Mouse (Mus musculus) urinary bladder, adult 2 months (tissue): ENCODE results near the gene Tmem184b. TPM values are rescaled to one million over a fixed set of nuclear protein-coding genes. Genes with fewer than 3 reads are reported as not detected.
A peak's percentile ranks its signal among the peaks of the same experiment; 100 is the strongest.

Experiments
- DNase-seq: peaks from one replicate; pipeline ENCODE4 v3.0.0; 2022; ENCODE audit warnings: low spot score
- polyA plus RNA-seq: library from polyadenylated mRNA; depleted of rRNA; stranded (reverse); fragments of >200 nt; gene quantifications from 2 replicates; pipeline ENCODE4 v1.2.3, GENCODE M21; 2012; rRNA removed

The Tmem184b gene
- polyA plus RNA-seq, result 51.5 and 68.3 TPM in 2 replicates

DNA sequence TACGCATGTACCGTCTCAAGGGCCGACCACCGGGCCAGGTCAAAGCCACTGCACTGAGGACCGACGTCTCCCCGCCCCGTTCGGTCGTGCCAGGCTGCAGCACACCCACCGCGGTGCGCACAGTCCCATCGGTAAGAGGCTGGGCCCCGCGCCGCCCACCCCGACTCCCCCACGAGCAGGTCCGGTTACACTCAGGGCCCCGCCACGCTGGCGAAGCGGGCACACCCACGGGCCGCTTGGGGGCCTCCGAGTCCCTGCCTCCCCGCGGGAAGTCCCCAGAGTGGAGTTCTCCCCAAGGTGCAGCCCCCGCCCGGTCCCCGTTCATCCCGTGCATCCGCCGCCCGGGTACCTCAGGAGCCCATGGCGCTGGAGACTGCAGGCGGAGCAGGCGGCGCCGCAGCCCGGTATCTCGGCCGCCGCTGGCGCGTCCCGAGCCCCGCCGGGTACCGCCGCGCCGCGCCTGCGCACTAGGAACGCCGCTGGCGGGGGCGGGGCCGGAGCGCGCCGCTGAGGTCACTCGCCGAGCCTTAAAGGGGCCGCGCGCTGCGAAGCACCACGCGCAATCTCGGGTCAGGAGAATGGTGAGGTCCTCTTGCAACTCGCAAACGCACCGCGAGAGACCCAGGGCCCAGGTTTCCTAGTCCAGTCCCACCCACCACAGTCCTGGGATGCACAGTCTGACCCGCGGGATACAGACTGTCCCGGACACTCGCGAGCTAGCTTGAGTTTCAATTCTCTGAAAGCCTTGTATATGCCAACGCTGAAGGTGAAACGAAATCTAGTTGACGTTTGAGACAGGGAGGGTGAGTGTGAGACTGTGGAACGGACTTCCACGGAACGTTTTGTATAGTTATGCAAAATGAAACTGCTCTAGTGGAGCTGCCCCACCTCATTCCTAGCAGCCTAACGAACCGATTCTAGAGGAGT is at the start of gene Tmem184b:
Gene Tmem184b, minus strand, starts transcription at position 734 of the 927 bp plus-strand sequence.
- DNase-seq, result peak; percentile 80

DNA sequence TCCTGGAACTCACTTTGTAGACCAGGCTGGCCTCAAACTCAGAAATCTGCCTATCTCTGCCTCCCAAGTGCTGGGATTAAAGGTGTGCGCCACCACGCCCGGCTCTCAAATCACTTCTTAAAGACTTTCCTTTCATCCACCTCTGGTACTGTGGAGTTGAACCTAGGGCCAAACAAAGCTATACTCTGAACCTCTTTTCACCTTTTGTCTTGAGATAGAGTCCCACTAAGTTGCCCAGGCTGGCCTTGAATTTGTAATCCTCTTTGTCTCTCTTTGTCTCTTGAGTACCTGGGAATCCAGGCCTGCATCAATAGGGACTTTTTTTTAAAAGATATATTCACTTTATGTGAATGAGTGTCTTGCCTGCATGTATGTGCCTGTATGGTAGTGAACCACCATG is 44.7 kb upstream of the Tmem184b start:
- no peak for DNase-seq

DNA sequence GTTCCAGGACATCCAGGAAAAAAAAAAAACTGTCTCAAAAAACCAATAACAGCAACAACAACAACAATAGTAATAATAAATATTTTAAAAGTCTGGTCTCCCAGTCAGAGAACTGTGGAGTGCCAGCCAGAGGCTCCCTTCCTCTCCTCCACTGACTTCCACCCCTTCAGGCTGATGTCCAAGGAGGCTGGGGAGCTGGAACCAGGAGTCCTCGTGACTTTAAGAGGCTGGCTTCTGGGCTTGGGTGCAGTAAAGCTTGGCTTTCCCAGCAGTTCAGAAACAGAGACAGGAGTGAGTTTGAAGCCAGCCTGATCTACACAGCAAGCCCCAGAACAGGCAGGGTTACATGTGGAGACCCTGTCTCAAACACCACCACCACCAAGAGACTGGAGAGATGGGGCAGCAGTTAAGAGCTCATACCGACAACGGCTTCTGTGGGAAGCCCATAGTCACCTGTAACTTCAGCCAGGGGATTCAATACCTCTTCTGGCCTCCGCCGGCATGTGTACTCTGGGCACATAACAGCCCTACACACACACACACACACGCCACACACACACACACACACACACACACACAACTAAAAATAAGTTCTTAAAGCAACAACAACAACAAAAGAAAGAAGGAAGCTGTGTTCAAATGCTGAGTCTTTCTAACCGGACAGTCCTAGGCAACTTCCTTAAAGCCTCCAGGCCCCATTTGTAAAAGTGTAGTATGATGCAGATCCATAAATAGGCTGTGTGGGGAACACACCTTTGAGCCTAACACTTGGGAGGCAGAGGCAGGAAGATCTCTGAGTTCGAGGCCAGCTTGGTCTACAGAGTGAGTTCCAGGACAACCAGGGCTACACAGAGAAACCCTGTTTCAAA is 42.7 kb upstream of the Tmem184b start:
- no peak for DNase-seq

DNA sequence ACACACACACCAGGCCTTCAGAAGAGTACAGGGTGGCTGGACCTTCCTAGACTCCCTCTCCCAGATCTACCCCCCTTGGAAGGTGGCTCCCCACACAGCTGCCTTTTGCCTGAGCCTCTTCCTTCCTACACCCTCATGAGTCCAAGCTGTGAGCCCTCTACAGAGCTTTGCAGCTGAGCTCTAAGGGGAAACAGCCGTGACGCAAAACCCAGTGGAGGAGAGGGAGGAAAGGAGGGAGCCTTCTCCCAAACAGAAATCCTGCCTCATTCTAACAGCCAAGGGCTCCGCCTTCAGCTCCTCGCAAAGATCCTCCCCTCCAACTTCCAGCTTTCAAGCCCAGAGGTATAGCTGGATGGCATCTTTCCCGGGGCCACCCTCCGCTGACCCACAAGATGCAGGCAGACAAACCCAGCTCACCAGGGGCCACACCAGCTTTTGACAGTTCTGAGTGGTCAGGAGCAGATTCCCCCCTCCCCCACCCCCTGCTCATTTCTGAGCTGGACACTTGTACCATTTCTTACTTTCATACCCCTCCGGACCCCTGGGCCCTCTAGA is 40.6 kb upstream of the Tmem184b start:
- DNase-seq, result no peak

DNA sequence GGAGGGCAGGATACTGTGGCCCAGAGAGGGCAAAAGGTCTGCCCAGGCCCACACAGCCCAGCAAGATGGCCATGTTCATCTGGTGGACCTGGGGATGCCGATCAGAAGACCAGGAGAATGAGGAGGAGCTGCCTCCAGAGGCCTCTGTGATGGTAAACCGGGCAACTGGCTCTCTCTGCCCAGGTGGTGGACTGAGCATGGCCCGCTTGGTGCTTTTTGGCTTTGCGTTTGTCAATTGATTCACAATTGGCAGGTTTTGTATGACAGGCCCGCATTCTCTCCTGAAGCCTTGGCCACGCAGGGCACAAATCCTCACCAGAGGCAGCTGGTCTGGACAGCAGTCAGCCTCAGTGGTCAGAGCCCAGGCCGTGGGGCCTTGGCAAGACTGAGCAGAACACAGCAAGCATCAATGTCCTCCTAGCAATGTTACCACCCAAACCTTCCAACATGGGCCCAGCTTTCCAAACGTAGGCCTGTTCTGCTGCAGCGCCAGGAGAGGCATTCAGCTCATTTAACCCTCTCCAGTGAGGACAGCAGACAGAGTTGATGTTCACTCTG is 39.7 kb upstream of the Tmem184b start:
- no peak for DNase-seq

DNA sequence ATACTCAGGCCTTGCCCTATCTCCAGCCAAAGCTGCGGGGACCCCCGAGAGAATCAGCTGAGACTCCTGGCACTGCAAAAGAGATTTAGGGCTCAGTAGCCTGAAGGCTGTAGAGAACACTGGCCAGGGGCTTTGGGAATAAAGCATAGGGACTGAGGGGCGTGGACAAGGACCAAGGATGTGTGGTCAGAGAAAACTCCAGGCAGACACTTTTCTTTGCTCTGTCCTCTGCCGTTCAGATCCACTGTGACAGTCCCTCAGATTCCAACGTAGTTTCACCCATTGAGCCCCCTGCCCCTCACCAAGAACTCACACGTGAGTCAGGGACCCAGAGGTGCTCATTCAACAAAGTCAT is 38.9 kb upstream of the Tmem184b start:
- no peak for DNase-seq

DNA sequence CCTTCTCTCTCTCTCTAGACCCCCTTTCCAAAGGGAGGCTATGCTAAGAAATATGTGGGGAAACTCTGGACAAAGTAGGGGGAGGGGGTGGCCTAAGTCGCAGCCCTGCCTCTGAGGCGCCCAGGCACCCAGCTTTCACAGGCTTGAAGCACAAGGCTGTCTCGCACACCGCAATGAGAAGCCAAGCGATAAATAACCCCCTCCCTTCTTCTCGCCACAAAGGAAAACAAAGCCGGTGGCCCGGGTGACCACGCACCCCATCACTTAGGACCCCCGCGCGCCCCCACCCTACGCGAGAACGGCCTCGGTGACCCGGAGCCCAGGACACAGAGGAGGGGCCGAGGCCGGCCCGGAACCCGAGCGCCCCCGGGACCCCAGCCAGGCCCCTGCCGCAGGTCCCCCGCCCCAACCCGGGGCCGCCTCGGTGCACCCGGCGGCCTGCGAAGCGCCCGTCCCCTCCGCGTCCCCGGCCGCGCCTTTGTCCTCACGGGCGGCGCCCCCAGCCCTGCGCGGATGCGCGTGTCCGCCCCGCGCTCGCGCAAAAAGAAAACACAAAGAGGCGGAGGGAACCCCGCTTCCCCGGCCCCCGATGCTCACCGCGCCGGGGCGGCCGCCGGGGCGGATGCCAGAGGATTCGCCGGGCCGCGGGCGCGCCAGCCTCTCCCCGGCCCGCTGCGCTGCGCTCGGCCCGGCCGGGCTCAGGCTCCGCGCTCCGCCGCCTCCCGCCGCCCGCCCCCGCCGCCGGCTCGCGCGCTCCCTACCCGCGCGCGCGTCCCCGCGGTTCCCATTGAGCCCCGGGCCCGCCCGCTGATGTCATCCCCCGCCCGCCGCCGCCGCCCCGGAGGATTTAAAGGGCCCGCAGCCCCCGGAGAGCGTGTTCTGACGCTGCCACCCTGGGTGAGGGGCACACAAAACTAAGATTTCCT is 38.2 kb upstream of the Tmem184b start:
- peak; percentile 81 for DNase-seq

DNA sequence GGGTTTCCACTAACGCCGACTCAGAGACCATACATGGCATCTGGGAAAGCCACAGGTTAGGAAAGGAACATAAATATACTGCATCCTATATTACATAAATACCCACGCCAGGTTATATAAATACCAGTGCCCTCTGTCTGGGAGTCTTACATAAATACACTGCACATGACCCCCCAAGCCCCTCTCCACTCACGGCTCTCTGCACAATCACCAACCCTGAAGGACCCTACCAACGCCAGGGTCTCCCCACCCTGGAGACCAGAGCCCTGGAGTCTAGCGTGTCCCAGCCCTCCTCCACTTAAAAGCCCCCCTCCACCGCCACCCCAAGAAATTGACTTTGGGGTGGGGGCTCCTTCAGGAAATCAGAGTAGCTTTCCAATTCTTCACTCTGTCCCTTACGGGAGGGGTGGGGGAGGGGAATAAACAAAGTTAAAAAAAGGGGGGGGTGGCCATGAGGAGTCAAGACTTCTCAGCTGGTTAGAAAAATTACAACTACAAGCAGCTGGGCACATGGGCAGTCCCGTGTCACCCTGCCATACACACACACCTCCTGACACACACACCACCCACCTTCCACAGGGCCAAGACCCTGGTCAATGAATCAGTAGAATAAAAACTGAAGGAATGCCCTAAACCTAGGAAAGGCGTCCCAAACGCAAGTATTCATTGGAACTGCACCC is 37.4 kb upstream of the Tmem184b start:
- DNase-seq, result no peak

DNA sequence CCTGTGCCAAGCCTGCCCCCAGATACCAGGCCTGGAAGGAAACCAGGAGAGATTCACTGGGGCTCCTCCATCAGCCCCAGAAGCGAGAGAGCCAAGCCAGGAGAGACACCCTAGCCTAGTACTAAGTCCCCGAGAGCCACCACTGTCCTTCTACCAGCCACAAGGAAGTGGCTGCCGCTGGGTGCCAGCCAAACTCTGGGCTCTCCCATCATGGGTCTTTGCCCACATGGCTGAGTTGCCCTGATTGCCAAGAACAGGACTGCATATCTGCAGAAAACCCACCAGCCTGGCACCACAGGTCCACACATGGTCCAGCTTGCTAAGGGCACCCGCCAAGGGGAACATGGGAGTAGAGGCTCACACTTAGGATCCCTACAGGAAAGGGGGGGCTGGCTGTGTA is 36.9 kb upstream of the Tmem184b start:
- DNase-seq, result no peak

DNA sequence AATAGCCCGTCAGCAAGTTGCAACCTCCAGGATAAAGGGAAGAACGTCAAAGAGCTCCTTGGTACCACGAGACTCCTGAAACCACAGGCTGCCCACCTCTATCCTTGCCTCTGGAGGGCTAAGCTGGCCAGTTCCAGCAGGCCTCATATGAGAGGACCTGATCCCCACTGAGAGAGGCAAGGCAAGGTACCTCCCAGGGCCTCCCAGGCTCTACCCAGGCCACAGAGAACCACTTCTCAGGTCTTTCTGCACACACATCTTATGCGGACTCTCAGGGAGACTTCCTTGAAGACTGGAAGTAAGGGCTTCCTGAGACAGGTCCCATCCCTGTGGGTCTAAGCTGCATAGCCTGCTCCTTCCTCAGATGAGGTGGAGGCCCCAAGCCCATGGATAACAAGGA is 36.0 kb upstream of the Tmem184b start:
- DNase-seq, result no peak

DNA sequence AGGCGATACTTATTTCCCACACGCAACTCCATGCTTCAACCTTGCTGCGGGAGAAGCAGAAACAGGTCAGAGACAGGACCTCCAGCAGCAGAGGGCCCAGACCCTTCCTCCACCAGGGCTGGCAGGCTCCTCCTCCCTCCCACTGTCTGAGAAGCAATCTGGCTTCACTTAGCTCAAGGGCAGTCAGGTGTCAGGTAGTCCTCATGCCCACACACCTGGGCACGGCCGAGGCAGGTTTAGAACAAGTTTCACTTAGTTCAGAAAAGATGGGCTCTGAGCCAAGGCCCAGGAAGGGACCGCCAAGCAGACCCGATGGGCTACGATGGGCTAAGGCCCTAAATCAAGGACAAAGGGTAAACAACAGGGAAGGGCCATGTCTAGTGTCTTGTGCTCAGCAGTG is 35.4 kb upstream of the Tmem184b start:
- DNase-seq, result no peak

DNA sequence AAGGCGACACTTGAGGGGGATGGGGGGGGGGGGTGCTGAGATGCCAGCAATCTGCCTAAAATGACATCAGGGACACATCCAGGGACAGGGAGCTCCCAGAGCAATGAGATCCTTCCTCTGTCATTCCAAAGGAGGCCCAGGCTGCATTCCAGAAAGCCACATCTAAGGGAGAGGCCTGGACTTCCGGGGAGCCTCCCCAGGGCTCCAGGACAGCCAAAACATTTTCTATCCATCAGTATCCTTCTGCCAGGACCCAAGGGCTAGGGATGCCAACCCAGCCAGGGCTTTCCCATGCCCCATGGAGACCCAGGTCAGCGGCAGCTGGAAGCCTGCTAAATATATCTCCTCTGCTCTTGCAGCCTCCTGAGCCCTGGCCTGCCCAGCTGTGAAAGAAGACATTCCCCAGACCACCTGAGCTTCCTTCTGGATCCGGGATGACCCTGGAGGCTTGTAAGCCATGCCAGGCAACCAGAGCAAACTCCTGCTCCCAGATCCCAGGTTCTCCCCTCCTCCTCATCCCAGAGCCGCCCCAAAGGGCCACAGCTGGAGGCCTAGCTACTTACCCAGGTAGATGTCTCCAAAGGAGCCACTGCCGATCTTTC is 34.9 kb upstream of the Tmem184b start:
- DNase-seq, result no peak

DNA sequence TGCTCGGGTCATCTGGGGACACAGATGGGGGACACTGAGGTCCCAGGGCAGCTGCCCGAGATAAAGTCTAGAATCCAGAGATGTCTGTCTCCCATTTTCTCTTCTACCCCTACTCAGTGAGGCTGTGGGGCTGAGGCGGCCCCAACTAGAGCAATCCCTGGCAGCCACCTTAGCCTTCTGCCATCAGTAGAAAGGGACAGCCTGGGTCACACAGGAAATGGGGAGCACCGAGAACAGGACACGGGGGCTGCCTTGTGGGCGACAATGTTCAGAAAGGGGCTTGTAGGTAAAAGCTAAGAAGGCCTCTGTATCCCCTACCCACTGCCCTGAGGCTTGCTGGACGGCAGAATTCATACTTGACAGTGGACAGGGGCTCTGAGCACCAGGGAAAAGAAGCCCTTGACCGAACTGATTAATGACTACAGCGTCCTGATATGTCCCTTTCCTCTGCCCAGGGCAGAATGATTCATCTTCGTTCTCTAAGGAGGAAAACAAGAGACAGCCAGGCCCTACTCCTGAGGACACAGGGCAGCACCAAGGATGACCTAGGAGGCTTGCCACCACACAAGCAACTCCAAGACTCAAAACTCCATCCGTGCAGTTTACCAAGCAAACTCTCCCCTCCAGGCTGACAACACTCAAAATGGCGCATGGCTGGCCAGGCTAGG is 34.3 kb upstream of the Tmem184b start:
- DNase-seq, result no peak

DNA sequence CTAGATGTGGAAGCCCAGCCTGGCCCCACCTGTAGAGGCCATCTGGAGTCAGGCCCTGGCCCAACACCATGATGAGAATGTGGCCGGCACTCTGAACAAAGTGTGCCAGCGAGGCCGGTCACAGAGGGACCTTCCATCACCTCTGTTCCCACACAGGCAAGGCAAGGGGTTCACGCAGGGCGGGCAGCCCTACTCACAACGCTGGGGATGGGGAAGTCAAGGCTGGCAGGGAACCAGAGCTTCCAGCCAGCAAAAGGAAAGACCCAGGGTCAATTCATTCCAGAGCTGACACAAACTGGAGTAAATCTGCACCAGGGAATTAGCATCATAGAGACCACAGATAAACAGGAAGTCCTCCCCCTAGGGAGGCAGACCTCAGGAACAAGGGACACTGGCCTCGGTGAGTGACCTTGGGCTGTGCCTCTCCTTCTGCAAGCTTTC is 33.1 kb upstream of the Tmem184b start:
- no peak for DNase-seq

DNA sequence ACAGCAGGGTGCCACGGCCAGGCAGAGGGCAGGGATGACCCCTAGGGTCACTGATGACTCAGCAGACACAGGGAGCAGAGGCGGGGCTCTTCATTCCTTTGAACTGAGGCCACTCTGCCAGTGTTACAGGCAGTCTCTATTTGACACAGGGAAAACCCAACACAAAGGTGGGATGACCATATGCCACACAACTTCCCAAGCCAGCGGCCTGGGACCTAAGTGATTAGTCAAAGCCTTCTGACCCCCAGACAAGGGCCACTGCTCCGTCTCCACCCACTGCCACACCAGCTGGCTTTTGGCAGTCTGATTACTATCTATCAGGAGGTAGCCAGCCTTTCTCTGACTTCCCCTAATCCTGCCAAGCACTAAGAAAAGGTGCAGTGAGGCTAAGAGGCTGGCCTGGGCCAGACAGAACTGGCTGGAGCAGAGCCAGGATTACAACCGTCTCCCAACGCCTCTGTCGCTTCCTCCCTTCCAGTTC is 31.9 kb upstream of the Tmem184b start:
- no peak for DNase-seq

DNA sequence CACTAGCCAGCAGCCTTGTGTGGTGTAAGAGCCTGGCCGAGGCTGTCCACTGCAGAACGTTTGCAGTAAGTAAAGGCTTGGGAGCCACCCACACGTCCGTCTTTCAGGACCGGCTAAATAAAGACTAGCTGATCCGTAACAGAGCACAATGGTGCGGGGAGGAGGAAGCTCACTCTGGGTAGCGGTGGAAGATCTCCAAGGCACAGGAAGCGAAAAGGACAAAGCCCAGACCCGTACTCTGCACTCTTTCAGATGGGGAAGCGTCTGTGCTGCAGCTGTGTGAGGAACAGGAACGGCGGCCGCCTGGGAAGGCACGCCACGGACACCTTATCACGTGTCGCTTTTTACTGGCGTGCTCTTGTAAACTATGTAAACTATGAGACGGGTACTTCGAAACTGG is 29.5 kb upstream of the Tmem184b start:
- DNase-seq, result no peak

DNA sequence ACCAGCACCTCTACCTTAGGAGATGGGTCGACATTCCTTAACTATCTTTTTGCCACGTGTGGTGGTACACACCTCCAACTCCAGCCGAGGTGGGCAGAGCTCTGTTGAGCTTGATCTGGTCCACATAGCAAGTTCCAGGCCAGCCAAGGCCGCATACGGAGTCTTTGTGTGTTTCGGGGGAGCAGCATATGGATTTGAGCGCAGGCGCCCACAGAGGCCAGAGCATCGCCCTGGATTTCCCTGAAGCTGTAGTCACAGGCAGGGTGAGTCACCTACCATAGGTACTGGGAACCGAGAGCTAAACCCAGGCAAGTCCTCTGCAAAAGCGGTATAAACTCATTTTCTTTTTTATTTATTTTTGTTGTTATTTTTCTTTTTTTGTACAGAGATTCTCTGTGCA is 29.0 kb upstream of the Tmem184b start:
- no peak for DNase-seq

DNA sequence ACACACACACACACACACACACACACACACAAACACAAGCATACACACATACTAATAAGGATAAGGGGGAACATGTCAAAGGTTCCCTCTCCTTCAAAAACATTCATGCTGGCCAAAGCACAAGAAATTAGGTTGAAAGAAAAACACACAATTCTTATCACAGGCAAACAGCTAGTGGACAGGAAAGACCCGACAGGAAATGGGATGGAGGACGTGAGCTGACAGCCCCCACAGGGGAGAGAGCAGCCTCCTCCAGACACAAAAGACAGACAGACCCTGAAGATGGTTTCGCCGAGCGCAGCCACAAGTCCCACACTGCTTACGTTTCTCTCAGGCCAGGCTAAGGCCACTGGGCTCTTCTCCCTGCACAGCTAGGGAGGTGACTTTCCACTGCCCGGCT is 28.6 kb upstream of the Tmem184b start:
- no peak for DNase-seq

DNA sequence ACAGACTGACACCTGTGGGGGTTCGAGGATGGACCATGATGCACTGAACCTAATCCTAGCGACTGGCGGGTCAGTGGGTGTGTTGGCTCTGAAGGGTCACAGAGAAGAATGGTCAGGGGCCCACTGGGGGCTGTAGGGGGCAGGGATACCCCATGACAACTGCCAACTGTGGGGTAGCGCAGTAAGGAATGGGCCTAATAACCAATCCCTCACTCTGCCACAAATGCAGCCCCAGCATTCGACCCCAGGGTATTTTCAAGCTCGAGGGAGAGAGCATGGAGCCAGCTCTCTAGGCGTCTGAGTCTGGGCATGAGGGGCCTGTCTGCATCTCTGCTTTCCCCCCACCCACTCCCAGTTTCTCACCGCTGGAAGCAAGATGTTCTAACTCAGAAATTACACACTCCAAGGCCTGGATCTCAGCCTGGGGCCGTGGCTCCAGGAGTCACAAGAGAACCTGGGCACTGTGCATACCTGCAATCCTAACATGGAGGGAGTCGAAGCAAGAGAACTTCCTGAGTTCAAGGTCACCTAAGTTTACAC is 27.2 kb upstream of the Tmem184b start:
- DNase-seq, result no peak
